Mouse (Mus musculus) gastrocnemius, postnatal 4 days (tissue): ENCODE results near the gene Zfp784. TPM values are rescaled to one million over a fixed set of nuclear protein-coding genes. Genes with fewer than 3 reads are reported as not detected.
"Not testable (repeated sequence)": the region's sequence is repeated elsewhere in the genome, so short reads cannot be mapped to it uniquely, and the experiment has no call there.

Experiments
- DNase-seq, 2 experiments: peaks; one replicate each; pipeline ENCODE4 v3.0.0; 2021 to 2022; ENCODE audit warnings: low spot score in 2 of 2, mixed read lengths in 2 of 2
- long read RNA-seq, 2 experiments: library from polyadenylated mRNA; stranded (forward); transcript quantifications; one replicate each; pipeline ENCODE4 v2.0.0; 2021
- total RNA-seq, 2 experiments: library from RNA; stranded (reverse); gene quantifications; 2 replicates each; pipeline ENCODE4 v1.2.3; 2021

The Zfp784 gene
- total RNA-seq = 1 to 10 TPM; 5.8 to 6.6 TPM
- long read RNA-seq, experiment 1, transcript Zfp784-201 (2 exons, 2,153 nt) = major isoform, 12 of 13 reads
- long read RNA-seq, experiment 1, partial matches to known transcripts = 0 of 13 reads
- long read RNA-seq, experiment 1, other reads (novel, unspliced or antisense) = 1 of 13 reads
- long read RNA-seq, experiment 2, transcript Zfp784-201 (2 exons, 2,153 nt) = major isoform, 9 of 11 reads
- long read RNA-seq, experiment 2, partial matches to known transcripts = 2 of 11 reads
- long read RNA-seq, experiment 2, other reads (novel, unspliced or antisense) = 0 of 11 reads

DNA sequence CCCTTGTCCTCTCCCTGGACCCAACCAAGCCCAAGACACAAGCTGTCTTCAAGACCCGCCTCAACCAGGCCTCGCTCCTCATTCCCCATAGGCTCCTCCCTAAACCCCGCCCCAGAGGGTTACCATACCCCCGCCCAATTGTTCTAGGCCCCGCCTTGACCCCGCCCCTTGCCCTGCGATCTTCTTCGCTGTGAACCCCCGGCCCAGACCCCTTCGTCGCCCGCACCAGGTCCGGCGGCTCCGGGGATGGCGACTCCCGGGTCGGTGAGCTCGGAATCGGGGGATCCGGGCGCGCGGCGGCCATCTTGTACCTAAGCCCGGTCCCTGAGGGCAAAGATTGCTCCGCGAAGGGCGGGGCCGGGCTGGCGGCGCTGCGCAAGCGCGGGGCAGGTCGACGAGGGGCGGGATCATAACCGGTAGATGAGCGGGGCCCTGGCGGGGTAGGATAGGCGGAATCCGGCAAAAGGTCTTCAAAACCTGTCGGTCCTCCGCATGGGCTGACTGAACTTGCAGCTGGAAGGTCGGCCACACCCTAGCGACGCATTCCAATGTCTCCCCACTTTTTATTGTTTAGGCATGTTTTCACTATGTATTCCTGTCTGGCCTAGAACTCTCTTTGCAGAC, at the start of gene Zfp784:
Zfp784 (minus strand) TSS at position 338 of the 624 bp plus-strand sequence.
- peak; percentile 89 to 95 for DNase-seq

DNA sequence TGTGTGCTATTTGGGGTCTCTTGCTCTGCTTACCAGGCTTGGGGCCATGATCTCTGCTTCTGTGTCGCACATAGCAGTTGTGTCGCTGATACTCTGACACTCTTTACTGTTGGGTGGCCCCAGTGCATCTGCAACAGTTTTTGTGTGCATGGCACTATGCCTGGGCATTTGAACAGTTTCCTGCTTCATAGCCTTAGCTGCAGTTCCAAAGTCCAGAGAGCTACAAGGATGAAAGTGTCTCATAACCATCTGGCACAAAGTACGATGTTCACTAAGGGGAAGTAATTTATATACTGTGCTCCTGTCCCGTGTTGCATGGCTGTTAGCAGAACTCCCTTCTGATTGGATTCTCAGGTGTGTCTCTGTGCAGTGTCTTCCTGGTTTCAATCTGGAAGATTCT, 49.6 kb upstream of the Zfp784 start:
- no peak for DNase-seq

DNA sequence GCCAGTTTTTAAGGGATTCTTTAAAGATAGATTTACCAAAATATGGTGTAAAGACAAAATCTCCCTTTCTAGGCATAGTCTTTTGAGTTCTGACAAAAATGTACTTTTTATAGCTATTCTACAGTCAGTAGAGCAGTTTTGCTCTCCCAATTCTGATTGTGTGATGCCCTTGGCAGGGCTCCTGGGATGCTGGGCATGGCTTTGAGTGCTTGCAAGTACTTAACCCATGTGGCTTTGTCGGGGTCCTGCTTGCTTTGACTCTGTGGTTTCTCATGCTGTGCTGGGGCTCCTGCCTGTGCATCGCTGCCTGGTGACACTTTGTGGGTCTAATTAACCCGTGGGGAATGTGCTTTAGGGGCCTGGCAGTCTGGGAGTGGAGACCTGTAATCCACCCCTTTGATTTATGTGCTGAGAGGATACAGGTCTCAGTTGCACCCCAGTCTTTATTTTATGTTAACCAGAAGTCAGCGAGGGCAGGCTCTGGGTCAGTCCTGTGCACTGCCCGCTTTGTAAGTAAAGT, 48.7 kb upstream of the Zfp784 start:
- DNase-seq = no peak

GRCm38 (mm10) chr7:5085512-5085911, 47.3 kb upstream of the Zfp784 start:
- no peak for DNase-seq

DNA sequence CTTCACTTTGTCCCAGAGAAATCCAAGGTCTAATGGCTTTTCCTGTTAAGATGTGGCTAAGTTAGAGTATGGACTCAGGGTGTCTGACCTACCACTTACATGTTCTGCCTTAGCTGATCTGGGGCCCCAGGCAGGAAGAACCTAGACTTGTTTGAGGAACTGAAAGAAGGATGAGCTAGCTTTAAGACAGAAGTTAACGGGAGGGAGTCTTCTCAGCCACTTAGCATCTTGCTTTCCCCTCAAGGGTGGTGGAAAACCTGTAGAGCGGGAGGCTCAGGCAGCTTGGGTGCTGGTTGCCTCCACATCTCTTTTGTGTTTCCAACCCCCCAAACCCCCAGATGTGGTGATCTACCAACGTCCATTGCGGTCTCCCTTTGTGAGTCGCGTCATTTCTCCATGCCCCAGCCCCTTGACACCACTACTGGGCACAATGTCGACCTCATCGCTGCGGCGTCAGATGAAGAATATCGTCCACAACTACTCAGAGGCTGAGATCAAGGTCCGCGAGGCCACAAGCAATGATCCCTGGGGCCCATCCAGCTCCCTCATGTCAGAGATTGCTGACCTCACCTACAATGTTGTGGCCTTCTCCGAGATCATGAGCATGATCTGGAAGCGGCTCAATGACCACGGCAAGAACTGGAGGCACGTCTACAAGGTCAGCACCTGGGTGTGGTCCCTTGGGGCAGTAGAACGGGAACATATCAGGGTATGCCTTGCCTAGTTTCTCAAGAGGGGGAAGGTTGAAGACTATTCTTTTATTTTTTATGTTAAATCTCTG, 45.3 kb upstream of the Zfp784 start:
- no peak for DNase-seq

- no peak for DNase-seq
These were observed 43.7 kb upstream of the Zfp784 start for GRCm38 (mm10) chr7:5081939-5082338.

DNA sequence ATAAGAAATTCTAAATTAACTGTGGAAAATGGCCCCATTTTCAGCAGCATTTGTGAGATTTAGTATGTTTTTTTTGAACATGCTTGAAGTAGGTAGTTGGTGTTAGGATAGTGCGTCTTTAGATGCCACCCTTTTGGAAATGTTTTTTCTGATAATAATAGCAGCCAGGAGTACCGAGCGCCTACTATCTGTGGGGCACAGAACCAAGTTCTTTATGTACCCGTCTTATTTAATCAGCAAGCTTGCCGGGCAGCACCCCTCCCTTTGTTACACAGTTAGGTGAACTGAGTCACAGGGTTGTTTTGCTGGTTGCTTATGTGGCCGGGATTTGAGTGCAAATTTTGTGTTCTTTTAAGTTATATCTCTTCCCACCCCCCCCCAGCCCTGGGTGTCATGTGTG, 43.0 kb upstream of the Zfp784 start:
- no peak for DNase-seq

DNA sequence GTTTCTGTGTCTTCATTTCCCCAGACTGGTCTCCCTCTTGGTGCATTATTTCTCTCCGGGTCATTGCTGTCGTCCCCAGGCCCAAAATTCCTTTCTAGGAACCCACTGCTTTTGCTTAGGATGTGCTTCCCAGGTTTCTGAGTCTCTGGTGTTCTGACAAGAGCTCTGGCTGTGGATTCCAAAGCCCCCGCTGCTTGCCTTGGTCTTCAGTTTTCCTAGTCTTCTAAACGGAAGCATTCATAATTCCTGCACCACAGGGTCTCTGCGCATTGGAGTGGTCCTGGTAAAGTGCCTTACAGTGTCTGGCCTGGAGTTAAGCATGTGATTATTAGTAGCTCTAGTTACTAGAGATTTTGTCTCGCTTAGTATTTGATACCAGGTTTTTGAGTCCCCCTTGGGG, 42.6 kb upstream of the Zfp784 start:
- DNase-seq = no peak

GRCm38 (mm10) chr7:5080010-5080751, 41.9 kb upstream of the Zfp784 start, which contains the start of gene Epn1:
Gene Epn1 (plus strand): TSS chr7:5080235.
- peak; percentile 93 to 98 for DNase-seq

DNA sequence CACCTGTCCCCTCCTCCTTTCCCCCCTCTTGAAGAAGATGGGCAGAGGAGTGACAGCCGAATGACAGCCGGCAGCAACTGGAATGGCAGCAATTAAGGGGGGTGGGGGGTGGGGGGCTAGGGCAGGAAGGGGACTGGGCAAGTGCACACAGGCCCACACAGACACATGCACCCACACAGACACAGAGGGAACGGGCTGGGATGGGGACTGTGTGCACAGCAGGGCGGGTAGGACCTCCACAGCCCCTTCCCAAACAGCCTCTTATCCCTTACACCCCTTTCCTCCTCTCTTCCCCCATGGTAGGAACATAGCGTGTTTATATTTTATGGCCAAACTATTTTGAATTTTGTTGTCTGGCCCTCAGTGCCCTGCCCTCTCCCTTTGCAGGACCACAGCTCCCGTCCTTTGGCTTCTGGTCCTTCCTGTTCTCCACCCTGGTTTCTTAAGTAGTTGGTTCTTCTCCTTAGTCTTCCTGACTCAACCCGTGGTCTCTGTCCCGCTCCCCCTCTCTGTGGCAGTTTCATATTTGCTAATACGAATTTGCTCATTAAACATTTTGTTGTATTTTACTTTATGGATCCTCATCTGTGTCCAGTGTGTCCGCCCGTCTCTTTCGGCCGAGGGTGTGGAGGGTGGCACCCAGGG, 41.2 kb upstream of the Zfp784 start:
- not testable (repeated sequence) for DNase-seq

- no peak for DNase-seq
These were observed 38.7 kb upstream of the Zfp784 start for GRCm38 (mm10) chr7:5076931-5077330.

DNA sequence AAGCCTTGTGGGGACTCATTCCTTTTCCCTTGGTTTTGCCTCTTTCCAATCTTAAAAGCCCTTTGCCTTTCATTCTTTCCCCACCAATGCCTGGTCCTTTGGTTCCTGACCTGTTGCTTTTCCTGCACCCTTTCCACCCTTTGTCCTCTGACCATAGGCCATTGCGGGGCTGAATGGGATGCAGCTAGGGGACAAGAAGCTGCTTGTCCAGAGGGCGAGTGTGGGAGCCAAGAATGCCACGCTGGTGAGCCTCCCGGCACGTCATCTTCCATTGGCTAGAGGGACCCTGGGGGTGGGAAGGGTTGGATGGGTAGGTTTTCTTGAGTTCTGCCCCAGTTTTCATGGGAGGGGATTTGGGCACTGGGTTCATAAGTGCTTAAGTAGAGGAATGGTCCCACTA, 36.7 kb upstream of the Zfp784 start:
- DNase-seq = no peak

GRCm38 (mm10) chr7:5073586-5073985, 35.3 kb upstream of the Zfp784 start:
- DNase-seq = no peak

- no peak for DNase-seq
These were observed 26.6 kb upstream of the Zfp784 start for GRCm38 (mm10) chr7:5064886-5065285.

GRCm38 (mm10) chr7:5062360-5063001, 24.2 kb upstream of the Zfp784 start:
- DNase-seq = no peak

DNA sequence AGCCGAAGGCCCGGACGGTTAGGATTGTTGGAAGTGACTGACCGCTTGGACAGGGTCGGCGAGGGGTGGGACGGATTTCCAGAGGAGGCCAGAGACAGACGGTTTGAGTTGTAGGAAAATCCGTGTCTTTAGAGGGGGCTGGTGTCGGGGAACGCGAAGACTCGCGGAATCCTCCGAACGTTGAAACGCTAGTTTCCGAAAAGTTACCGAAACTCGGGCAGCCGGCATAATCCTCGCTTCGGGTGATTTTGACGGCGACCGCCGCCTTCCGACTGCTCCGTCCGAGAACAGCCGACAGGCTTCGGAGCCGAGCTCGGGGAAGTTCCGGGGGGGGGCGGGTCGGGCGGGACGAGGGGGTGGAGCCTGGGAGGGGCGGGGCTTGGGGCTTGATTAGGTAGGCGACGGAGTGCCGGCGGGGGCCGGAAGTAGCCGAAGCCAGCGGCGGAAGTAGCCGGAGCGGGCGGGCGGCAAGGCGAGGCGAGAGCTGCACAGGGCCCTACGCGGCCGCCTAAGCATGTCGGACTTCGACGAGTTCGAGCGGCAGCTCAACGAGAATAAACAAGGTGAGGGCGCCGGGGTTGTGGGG, 23.6 kb upstream of the Zfp784 start, which contains the start of gene U2af2:
U2af2 (plus strand) TSS at position 370 of the 586 bp plus-strand sequence.
- peak; percentile 97 for DNase-seq

DNA sequence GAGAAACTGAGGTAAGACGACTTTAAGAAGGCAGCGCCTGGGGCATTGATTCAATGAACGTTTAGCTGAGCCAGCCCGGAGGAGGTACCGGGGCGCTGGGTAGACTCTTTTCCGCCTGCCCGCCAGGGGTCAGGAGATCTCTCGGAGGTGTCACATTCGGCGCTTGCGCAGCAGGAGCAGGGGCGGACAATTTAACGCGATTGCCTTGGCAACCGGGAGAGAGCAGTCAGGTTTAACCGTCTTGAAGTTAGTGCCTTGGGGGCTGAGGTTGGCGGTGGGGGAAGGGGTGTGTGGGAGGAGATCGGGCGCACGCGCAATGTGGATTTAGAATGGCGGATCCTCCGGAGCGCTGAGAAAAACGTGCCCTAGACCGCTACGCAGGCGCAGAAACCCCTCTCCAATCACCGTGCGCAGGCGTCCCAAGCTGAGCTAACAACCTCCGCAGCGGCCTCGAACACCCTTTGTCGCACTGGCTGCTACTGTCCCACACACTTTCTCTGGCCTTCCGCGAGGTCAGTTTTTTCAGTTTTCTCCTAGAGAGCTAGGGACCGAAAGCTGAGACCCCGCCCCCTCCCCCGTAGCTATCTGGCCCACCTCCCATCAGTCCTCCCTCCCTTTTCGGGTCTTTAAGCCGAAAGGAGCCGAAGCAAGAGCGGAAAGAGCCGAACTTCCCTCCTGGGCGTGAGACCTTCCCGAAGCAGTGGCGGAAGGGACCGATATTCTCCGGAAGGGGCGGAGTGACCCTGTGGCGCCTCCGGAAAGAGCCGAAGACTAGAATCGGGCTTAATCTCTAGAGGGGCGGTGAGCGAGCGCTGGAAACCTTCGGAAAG, 22.9 kb upstream of the Zfp784 start:
- DNase-seq = peak; percentile 95 to 99

DNA sequence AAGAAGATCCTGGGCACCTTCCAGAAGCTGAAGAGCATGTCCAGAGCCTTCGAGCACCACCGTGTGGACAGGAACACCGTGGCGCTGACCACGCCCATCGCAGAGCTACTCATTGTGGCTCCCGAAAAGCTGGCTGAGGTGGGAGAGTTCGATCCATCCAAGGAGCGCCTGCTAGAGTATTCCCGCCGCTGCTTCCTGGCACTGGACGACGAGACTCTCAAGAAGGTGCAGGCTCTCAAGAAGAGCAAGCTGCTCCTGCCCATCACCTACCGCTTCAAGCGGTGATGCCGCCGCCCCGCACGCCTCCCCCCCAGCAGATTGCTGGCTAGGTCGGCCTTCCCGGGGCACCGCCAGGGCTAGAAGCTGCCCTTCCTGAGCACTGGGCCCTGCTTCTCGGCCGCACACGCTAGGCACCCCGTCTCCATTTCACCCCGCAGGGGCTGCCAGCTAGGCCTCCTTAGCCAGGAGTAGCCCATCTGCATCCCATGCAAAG, 22.0 kb upstream of the Zfp784 start:
- peak; percentile 50 to 84 for DNase-seq

DNA sequence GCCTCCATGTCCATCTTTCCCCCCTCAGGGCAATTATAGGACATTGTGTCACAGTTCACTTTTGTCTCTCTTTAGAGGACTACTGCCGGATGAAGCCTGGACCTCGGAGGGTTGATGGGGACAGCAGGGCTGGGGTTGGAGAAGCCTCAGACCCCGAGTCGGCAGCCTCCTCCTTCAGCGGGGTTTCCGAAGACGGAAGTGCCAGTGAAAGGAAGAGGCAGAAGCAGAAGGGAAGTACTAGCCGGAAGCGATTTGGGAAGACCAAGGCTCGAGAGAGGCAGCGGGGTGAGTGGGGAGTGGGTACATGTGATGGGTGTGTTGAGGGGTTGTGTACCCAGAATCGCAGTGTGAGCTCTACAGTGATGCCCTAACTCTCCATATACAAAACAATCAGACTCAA, 21.2 kb upstream of the Zfp784 start:
- no peak for DNase-seq
